Mouse (Mus musculus): ENCODE data around the gene Mybpc2.
A peak's percentile ranks its signal among the peaks of the same experiment; 100 is the strongest.

Gene Mybpc2

DNA sequence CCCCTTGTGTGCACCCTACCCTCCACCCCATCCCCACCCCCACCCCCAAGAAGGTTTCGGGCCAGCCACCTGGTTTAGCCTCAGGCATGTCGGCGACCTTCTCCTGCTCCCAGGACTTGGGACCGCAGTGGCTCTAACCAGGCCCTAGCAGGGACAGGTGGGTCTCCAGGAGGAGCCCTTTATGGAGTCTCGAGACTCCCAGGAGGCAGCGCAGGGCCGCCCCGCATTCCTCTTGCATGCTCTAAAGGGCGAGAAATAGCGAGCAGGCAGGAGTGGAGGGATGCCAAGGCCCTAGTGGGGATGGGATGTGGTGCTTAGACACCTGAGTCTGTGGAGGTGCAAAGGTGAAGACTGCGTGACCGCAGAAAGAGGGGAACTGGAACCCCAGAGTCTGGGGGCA is at the start of gene Mybpc2:
Mybpc2 (minus strand) TSS at position 155 of the 400 bp plus-strand sequence.
- DNase-seq: no peak

DNA sequence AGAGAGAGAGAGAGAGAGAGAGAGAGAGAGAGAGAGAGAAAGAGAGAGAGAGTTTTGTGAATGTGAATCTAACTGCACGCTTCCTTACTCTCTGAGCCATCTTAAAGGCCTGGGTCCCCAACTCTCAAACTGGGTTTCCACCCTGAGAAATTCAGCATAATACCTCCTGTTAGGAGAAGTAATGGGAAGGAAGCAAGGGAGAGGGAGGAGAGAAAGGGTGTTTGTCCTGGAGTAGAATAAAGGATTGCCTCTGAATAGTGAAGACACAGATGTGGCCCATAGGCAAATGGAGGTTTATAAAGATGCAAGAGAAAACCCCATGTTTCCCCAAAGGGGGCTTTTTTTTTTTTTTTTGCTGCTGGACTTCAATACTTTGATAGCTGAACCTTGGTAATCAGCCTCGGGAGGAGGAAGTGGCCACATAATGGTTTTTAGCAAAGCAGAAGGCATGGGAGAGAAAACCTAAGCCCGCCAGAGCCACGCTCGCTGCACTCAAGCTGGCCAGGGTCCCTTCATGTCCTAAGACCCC is 48.6 kb upstream of the Mybpc2 start:
- DNase-seq: no peak

DNA sequence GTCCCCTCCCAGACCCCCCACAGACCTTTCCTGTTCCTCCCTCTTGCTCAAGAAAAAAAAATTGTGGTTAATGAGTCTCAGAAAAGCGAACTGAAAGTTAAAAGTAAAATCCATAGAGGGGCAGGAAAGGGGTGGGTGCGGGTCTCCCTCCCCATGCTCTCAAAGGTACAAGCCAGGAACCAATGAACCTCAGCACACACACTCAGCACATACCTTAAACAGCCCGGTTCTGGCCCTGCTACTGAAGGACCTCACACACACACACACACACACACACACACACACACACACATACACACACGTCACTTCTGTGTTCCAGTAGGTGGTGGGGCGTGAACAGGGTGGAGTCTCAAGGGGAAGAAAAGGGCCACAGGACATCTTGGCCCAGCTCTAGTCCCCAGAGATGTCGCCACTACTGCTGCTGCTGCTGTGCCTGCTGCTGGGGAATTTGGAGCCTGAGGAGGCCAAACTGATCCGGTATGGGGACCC is 47.8 kb upstream of the Mybpc2 start, which contains the start of gene Napsa:
Napsa (plus strand) TSS at position 168 of the 489 bp plus-strand sequence.
- no peak for DNase-seq

DNA sequence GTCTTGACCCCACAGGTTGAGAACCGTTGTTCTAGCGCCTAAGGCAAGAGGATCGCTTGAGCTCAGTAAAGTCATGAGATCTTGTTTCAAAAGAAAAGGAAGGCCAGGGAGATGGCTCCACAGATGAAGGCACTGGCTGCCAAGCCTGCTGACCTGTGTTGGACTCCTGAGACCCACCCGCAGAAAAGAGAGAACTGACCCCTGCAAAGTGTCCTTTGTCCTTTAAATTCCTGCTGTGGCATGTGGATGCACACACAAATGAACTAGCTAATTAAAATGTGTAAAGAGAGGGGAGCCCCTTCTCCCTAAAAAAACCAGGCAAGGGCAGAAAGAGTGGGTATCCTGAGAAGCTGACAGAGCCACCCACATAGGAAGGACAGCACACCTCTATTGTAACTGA is 47.4 kb upstream of the Mybpc2 start:
- DNase-seq: no peak

DNA sequence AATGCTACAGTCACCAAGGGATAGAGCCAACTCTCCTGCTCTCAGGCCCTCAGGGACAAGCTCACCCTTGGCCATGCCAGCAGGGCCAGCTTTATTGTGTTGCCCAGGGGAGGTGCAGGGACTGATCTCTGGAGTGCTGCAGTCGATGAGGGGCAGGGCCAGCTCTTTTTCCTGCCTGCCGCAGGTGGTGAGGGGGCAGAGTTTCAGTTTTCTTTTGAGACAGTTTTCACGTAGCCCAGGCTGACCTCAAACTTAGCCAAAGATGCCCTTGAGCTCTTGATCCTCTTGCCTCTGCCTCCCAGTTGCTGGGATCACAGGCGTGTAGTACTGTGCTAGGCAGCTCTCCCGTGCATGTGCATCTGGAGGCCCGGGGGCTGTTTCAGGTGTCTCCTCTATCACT is 46.5 kb upstream of the Mybpc2 start:
- DNase-seq: no peak

DNA sequence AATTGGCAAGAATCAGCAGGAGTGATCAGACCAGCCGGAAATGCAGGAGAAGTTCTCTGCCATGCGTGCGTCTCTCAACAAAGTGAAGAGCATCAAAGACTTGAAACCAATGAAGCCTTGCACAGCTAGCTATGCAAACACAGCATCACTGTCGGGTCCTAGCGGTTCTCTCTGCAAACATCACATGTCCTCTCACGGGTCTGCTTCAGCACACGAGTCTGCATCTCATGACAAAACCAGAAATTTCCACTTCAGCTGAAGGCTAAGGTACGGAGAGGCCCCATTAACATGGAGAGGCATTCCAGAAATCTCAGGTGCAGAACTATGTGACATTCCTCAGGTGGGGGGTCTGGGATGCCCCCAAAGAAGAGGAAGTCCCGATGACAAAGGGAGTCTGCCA is 44.3 kb upstream of the Mybpc2 start:
- no peak for DNase-seq

DNA sequence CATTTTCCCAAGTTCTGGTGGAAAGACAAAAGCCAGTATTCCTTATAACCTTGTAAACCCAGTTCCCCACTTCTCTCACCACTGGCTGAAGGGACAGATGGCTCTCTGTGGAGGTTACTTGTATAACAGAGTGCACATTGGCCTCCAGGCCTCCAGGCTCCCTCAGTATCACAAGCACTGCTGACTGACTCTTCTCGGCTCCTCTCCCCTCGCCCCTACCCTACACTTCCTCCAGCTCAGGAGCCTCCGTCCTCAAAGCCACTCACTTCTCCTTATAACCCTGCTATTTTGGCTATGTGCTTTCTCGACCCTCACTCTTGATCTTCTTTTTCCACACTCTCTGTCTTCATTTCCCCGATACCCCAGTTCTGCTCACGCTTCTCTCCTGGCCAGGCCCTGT is 41.0 kb upstream of the Mybpc2 start:
- no peak for DNase-seq

DNA sequence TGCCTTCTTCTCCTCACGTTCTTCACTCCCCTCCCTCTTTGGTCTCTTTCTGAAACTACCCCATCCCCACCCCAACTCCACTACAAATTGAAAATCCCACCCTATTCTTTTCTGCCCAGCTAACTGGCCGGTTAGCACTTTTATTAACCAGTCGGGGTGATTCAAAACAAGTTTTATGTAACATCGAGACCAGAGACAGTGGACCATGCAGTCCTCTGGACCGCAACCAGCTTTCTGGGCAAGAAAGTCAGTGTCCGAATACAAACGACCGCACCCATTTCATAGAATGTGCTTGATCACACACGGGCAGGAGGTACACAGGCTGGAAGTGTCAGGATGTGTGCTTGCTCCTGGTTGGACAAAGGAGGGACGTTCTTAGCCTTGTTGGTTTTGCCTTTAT is 40.0 kb upstream of the Mybpc2 start:
- no peak for DNase-seq

DNA sequence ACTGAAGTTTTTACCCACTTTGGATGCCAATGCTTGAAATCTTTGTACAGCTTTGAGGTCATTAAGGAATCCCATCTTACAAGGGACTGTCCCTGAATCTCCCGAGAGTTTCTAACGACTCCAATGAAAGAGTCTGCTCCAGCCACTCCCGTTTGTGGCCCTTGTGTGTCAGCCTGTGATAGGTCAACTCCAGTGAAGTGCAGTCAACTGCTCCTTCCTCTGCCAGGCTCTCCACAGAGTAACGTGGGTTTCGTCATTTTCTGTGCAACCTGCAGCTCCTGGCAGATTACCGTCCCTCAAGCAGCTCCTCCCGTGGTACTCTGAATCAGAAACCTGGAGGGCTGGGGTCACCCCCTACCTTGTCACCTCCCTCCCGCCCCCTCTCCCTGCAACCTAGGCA is 38.8 kb upstream of the Mybpc2 start:
- no peak for DNase-seq

DNA sequence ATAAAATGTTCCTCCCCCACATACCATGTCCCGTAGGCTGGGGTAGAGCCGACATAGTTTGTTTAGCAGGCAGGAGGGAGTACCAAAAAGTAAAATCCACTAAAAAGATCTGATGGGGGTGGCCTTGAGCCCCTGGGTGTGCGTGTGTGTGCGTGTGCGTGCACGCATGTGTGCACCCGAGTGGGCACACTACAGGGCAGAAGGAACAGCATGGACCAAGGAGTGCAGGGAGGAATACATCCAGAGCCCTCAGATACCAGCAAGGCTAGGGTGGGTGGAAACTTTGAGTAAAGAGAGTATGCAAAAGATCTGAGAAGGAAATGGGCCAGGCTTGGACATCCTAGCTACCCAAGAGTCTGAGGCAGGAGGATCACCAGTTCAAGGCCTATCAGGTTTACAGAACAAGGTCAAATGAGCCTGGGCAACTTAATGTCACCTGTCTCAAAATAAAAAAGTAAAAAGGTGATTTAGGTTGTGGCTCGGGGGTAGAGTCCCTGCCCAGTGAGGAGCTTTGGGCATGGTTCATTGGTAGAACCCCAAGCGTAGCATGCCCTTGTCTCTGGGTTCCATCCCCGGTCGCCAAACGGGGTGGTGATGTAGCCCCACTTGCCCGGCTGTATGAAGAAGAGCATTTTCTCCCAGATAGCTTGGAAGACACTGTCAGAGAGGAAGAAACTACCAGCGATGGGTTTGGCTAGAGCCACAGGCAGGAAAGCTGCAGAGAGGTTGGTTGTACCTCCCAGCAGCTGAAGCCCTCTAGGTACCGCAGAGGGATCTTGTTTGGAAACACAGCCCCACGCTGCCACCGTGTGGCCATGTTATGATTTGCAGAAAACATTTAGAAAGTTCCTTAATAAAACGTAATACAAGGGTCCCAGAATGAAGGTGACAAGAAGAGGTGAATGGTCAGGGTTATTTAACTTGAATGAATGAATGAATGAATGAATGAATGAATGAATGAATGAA is 36.3 kb upstream of the Mybpc2 start:
- peak; percentile 77 for DNase-seq

DNA sequence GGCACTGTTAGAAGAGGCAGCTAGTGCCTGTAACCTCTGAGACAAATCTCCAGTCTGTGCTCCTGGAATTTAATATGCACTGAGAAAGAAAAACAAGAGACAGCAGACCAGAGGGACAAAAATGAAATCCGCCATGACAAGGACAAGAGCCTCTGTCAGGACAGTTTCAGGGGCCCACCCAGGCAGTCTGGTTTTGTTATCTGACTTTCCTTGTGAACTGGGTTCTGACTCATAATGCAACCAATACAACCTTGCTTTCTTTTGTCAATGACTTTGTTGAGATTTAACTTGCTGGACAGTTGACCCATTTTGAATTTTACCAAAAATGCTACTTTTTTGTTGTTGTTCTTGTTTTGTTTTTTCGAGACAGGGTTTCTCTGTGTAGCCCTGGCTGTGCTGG is 33.2 kb upstream of the Mybpc2 start:
- DNase-seq: no peak

DNA sequence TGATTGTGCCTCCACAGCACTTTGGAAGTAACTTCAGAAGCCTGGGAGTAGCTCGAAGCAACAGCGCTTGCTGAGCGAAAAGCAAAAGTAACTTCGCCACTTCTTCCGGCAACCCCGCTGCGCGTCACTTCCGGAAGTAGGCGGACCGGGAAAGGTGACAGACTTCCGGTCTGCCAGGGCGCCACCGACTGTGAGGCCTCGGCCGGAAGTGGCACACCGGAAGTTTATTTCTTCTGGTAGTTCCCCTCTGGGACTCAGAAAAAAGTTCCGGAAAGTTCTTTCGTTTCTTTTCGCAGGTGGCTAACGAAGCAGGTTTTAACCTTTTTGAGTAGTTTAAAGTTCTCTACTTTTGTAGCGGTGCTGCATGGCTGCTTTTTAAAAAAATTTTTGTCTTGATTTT is 29.4 kb upstream of the Mybpc2 start, which contains the start of gene Nr1h2:
Nr1h2 (minus strand) TSS at position 126 of the 400 bp plus-strand sequence.
- peak; percentile 92 for DNase-seq

DNA sequence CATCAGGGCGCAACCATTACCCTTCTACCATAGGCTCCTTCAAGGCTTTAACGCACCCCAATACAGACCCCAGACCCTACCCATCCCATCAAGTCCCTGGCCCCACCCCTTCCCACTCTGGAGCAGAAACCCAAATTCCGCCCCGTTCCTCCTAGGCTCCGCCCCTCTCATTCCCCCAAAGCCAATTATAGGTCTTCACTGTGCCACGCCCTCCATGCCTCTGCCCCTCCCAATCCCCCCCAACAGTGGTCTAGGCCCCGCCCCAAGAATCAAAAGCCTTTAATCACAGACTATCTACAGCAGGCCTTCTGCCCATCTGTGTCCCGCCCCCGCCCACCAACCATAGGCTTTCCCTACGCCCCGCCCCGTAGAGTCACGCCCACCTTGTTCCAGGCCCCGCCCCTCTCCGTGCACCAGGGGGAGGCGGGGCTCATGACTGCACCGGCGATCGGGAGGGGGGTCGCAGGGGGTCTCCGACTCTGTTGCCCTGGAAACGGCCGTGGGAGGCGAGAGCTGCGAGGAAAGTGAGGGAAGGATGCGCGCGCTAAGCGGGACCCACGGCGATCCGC is 28.8 kb upstream of the Mybpc2 start:
- peak; percentile 66 for DNase-seq

DNA sequence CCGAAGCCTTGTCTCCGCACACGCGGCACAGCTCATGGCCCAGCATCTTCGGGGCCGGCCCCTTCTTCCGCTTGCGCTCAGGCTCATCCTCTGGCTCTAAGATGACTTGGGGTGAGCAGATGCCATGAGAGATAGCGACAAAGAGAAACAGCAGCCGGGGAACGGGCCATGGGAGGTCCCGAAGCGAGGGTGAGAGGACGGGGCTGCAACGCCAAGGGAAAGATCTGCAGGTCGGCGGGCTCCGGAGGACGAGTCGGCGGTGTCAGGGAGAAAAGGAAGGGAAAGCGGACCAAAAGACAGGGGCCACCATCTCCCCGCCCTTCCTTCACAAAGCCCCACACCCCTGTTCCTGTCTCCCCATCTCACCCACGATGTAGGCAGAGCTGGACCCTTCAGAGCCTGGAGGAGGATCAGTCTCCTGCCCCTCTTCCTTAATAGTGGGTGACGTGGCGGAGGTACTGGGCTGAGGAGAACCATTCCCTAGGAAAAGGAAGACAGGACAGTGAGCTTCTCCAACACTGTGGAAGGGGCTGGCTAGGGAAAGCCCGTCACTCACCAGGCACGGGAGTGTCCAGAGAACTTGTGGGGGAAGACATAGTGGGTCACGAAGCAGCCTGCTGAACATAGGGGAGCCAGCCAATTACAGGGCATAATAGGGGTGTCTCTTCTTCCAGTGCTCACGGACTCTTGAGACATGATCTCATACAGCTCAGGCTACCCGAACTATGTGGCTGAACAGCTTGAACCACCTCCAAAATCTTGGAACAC is 27.9 kb upstream of the Mybpc2 start:
- DNase-seq: no peak

DNA sequence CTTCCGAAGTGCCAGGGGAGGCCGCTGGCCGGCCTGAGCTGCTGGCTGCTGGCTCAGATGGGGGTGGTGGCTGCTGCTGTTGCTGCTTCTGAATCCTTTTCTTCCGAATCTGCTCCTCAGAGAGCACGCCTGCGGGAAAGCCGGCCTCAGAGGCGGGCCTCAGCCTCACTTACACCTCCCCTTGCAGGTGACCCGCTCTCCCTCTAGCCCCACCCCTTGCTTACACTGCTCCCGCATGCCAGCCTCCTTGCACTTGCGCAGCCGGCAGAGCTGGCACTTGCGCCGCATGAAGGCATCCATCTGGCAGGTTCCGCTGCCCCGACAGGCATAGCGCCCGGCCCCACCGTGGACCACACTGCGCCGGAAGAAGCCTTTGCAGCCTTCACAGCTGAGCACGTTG is 27.3 kb upstream of the Mybpc2 start:
- peak; percentile 61 for DNase-seq

DNA sequence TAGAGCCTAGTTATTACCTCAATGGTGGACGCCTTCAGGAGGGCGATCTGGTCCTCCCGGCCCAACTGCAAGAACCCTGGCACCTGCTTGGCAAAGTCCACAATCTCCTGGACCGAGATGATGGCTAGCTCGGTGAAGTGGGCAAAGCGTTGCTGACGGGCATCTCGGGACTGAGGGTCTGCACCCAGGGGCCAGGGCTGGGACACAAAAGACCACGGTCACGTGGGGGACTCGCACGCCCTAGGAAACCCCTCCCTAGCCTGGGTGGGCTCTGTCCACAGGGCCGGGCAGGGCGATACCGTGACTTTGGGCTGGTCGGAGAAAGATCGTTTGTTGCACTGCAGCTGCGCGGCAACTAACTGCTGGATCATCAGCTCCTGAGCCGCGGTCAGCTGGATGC is 26.8 kb upstream of the Mybpc2 start:
- DNase-seq: no peak

DNA sequence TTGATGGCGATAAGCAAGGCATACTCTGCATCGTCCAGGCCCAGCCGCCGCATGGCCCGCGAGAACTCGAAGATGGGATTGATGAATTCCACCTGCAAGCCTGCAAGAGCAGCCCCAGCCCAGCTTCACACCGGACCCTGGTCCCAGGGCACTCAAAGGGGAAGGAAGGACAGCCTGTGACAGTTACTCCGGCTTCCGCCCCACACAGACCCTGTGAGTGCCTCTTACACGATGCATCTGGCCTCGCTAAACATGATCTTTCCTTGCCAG is 25.9 kb upstream of the Mybpc2 start:
- DNase-seq: no peak

DNA sequence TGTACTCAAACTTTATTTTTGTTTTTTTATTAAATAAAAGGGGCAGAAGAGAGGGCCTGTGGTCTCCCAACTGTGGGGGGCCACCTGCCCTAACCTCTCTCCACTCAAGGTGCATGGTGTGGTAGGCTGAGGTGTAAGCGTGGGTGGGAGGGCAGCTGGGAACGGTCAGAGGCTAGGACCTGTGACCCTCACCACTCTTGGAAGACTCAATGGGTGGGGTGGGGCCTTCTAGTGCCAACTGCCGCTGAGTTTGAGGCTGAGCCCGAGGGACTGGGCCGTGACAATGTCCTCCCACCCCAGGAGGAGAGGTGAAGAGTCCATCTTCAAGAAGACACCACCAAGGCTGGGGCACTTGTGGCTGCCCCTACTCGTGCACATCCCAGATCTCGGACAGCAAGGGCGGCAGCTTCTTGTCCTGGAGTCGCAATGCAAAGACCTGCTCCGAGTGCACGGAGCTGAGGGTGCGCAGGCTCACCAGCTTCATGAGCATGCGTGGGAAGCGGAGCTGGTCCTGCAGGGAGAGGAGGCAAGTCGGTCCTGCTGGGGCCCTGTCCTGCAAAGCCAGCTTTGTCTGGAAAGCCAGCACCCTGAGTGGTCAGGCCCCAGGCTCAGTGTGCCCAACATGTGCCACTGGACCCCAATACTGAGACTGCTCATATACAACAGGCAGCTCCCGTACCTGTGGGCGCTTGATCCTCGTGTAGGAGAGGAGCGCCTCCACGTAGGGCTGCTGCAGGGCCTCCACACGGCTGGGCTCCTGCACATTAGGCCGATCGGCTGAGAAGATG is 25.4 kb upstream of the Mybpc2 start:
- DNase-seq: peak; percentile 62

DNA sequence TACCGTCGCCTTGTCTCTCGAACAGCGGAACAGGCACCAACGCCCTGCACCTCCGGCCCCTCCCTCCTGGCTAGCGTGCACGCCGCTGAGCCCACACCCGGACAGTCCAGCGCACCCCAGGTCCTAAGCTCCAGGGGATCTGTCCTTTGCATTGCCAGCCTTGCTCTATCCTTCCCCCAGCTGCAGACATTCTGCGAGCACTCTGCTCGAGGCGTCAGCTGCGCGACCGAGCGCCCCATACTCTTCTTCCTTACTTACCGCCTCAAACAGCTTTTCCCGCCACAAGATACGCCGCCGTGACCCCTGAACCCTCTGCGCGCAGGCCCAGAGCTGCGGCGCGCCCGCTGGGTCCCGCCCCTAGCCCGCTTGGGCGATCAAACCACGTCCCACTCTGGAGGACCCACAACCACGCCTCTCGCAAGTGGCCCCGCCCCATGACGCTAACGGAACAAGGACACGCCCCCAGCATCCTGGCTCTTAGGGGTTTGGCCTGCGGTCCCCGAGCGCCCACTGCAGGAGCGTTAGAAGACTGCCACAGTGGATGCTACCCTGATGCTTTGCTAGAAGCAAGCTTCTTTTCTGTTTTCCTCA is 24.1 kb upstream of the Mybpc2 start, which contains the start of gene Pold1:
Pold1 (minus strand) TSS at position 353 of the 591 bp plus-strand sequence.
- peak; percentile 99 for DNase-seq

DNA sequence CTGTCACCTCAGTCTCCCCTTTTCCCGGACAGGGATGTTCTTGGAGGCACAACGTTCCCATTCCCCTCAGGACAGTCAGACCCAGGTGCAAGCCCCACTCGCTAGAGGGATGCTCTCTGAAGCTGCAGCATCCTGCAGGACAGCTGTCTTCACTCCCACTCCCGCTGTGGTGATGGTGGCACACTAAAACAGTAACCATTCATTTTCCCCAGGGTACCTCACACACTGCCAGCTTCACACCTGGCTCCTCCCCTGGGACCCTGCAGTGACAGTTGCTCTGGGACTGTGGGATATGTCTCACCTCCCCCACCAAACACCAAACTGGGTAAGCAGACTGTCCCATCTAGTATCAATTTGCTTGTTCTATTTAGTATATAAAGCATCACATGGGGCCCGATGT is 23.3 kb upstream of the Mybpc2 start:
- no peak for DNase-seq

DNA sequence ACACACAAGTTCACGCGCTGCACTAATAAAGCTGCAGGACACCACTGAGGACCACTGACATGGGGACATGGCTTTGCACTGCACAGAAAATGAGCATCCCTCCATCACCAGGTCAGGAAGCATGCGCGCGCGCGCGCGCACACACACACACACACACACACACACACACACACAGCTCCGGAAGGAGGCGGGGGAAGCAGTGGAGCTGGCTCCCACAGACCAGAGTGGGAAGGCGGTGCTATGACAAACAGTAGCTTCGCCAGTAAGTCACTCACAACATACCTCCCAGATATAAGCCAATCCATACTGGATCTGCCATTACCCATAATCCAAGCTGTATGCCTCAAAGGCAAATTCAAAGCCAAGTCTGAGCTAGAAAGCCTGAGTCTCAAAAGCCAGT is 22.6 kb upstream of the Mybpc2 start:
- no peak for DNase-seq

DNA sequence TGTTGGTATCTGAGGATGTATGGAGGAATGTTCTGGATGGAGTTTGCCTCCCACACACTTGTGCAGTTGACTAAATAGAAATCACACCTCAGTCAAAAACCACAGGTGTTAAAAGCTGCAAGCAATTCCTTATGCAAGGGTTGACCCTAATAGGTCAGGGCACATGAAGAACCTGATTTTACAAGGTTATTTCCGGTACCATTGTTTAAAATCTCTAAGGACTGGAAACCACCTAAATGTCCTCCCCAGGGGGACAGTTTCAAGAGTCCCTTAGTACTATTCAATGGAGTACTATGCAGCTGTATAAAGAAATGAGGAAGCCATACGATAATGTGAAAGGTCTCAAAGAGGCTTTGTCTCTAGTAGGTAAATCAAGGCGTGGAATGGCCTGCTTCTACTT is 21.8 kb upstream of the Mybpc2 start:
- DNase-seq: no peak
